Comparison of ENCODE assay signal across 13 mouse cellular contexts in genomic region chr1:58723809-58724405, GRCm38 (mm10). TPM values are rescaled to one million over a fixed set of nuclear protein-coding genes. Genes with fewer than 3 reads are reported as not detected.
A peak's percentile ranks its signal among the peaks of the same experiment; 100 is the strongest.
DNase-seq lines count a peak whose midpoint lies in the region; ATAC-seq and TF ChIP-seq lines count a peak whose summit lies in the region.
"Had no signal": no experiment of that assay in that cellular context is flagged by ENCODE, and none has a peak within 500 bp of the region (broad histone marks: within the 10 kb centered on the region; RNA-seq: fewer than 3 reads in every experiment).

No protein-coding gene starts in this region.

- H3K9ac ChIP-seq in embryonic facial prominence, embryonic 12.5 days = no peak overlapping the region
- H3K9ac ChIP-seq in heart, embryonic 16.5 days (ENCODE audit: low read length) = 0 out of 2 replicates have a peak overlapping the region, but pooled peaks have one; percentile 7

- intact Hi-C loops in left cerebral cortex, postnatal 36 days (cut with DNase I) = no loop called here

- H3K27ac ChIP-seq in embryonic facial prominence, embryonic 12.5 days = no peak overlapping the region; the same call in 1 of the 2 replicates
- H3K27ac ChIP-seq in embryonic facial prominence, embryonic 10.5 days (replicated peaks) = no peak overlapping the region
- peak overlapping the region; percentile 67 for H3K27ac ChIP-seq in kidney, adult 2 months (ENCODE audit: insufficient read depth, low read depth, low read length)
- peak overlapping the region; percentile 1; the same call in 1 of the 2 replicates for H3K27ac ChIP-seq in heart, embryonic 16.5 days (ENCODE audit: low read length)

- no peak for TF ChIP-seq CTCF in kidney, adult 2 months (conservative IDR thresholded peaks at IDR 0.05; ENCODE audit: insufficient read depth, insufficient read length, low read depth, low read length)

- H3K4me3 ChIP-seq in embryonic facial prominence, embryonic 12.5 days = no peak overlapping the region
- no peak overlapping the region for H3K4me3 ChIP-seq in embryonic facial prominence, embryonic 10.5 days
- no peak overlapping the region for H3K4me3 ChIP-seq in kidney, adult 2 months (ENCODE audit: insufficient read depth, low read depth, low read length)
- H3K4me3 ChIP-seq in heart, embryonic 16.5 days (ENCODE audit: low read length) = no peak overlapping the region

- TF ChIP-seq POLR2A in kidney, adult 2 months (IDR thresholded peaks at IDR 0.05; ENCODE audit: low read depth, low read length) = no peak

- no peaks in the 10 kb centered on the region for H3K4me1 ChIP-seq in embryonic facial prominence, embryonic 12.5 days
- peaks cover 14% of the 10 kb centered on the region for H3K4me1 ChIP-seq in embryonic facial prominence, embryonic 10.5 days
- peaks cover 35% of the 10 kb centered on the region for H3K4me1 ChIP-seq in kidney, adult 2 months (ENCODE audit: control insufficient read depth, insufficient read depth, low read length)
- H3K4me1 ChIP-seq in heart, embryonic 16.5 days (ENCODE audit: control insufficient read depth, insufficient read depth, low read length) = peaks cover 18% of the 10 kb centered on the region

- no peaks in the 10 kb centered on the region for H3K27me3 ChIP-seq in embryonic facial prominence, embryonic 12.5 days
- H3K27me3 ChIP-seq in embryonic facial prominence, embryonic 10.5 days (replicated peaks; ENCODE audit: low read depth, poor library complexity, severe bottlenecking) = no peaks in the 10 kb centered on the region
- H3K27me3 ChIP-seq in kidney, adult 2 months (replicated peaks; ENCODE audit: control insufficient read depth, insufficient read depth, low read length) = no peaks in the 10 kb centered on the region
- H3K27me3 ChIP-seq in heart, embryonic 16.5 days (ENCODE audit: control insufficient read depth, insufficient read depth, low read length) = no peaks in the 10 kb centered on the region

- 0 out of 2 replicates have a peak overlapping the region, but pooled peaks have one; percentile 1 for H3K4me2 ChIP-seq in embryonic facial prominence, embryonic 12.5 days (replicated peaks)
- H3K4me2 ChIP-seq in heart, embryonic 16.5 days (ENCODE audit: low read depth, low read length) = peak overlapping the region; percentile 19; the same call in 1 of the 2 replicates

- 55% methylated on average over 7 of the region's 7 CpGs for WGBS in embryonic facial prominence, embryonic 12.5 days
- WGBS in embryonic facial prominence, embryonic 10.5 days = 59% methylated on average over 7 of the region's 7 CpGs
- 30% methylated on average over 7 of the region's 7 CpGs for WGBS in kidney, adult 2 months
- 59% methylated on average over 7 of the region's 7 CpGs for WGBS in heart, embryonic 16.5 days

- no peak for DNase-seq in embryonic facial prominence, embryonic 10.5 days (ENCODE audit: low spot score)
- DNase-seq in kidney, adult 2 months = peak; percentile 43
- no peak for DNase-seq in kidney, postnatal 10 days
- peak; percentile 27 for DNase-seq in 3T3-L1 (ENCODE audit: low read depth, low spot score)
- DNase-seq in left cerebral cortex, postnatal 36 days (ENCODE audit: low spot score in 2 of 2) = no peak
- DNase-seq in frontal cortex, postnatal 36 days (ENCODE audit: low spot score in 2 of 2) = no peak
- DNase-seq: cerebellum, postnatal 36 days; lung, postnatal 4 days; right cerebral cortex, adult 18-20 months had no signal

- peaks cover 31% of the 10 kb centered on the region for H3K36me3 ChIP-seq in embryonic facial prominence, embryonic 12.5 days
- peaks cover 50% of the 10 kb centered on the region for H3K36me3 ChIP-seq in embryonic facial prominence, embryonic 10.5 days (replicated peaks)
- H3K36me3 ChIP-seq in kidney, adult 2 months (ENCODE audit: control insufficient read depth, insufficient read depth, low read length) = peaks cover 12% of the 10 kb centered on the region; the same call in 1 of the 2 replicates
- H3K36me3 ChIP-seq in heart, embryonic 16.5 days (ENCODE audit: control insufficient read depth, insufficient read depth) = peaks cover 8% of the 10 kb centered on the region; the same call in 1 of the 2 replicates

- no peaks in the 10 kb centered on the region for H3K9me3 ChIP-seq in embryonic facial prominence, embryonic 12.5 days
- H3K9me3 ChIP-seq in embryonic facial prominence, embryonic 10.5 days = no peaks in the 10 kb centered on the region
- no peaks in the 10 kb centered on the region for H3K9me3 ChIP-seq in heart, embryonic 16.5 days (replicated peaks; ENCODE audit: control insufficient read depth, low read length)

- no peak for ATAC-seq in embryonic facial prominence, embryonic 12.5 days (ENCODE audit: insufficient number of reproducible peaks, insufficient read depth, low FRiP score, low TSS enrichment)
- no peak for ATAC-seq in heart, embryonic 16.5 days (replicated peaks; ENCODE audit: extremely low read depth, insufficient read depth, low FRiP score)
- ATAC-seq: hindbrain, embryonic 16.5 days had no signal

RNA-seq across cellular contexts. Expression of gene Cflar, which starts 12.6 kb away (rescaled TPM):
- polyA plus RNA-seq in embryonic facial prominence, embryonic 12.5 days (2016; fragmentation: Nextera tagmentation; extraction: Ambion mirVana) = 34.9 and 36.3 TPM in 2 replicates
- 27.3 and 29.7 TPM in 2 replicates for polyA plus RNA-seq in embryonic facial prominence, embryonic 10.5 days (2016; fragmentation: Nextera tagmentation; extraction: Ambion mirVana)
- 65.8 and 71.1 TPM in 2 replicates for polyA plus RNA-seq in kidney, adult 2 months (2012; rRNA removed)
- polyA plus RNA-seq in heart, embryonic 16.5 days (2015; fragmentation: Nextera tagmentation; extraction: Ambion mirVana) = 39.2 and 42.0 TPM in 2 replicates
- total RNA-seq in left cerebral cortex, postnatal 36 days (2021) = 10 to 100 TPM; 24.0 to 34.6 TPM

RNA-seq across cellular contexts. Expression of gene Als2cr12, which starts 28.1 kb away (rescaled TPM):
- polyA plus RNA-seq in embryonic facial prominence, embryonic 12.5 days (2016; fragmentation: Nextera tagmentation; extraction: Ambion mirVana) = not detected in 2 replicates
- not detected in 2 replicates for polyA plus RNA-seq in embryonic facial prominence, embryonic 10.5 days (2016; fragmentation: Nextera tagmentation; extraction: Ambion mirVana)
- polyA plus RNA-seq in kidney, adult 2 months (2012; rRNA removed) = 0.80 and 0.88 TPM in 2 replicates
- not detected in 2 replicates for polyA plus RNA-seq in heart, embryonic 16.5 days (2015; fragmentation: Nextera tagmentation; extraction: Ambion mirVana)
- total RNA-seq in left cerebral cortex, postnatal 36 days (2021) = not detected
- polyA plus RNA-seq: hindbrain, embryonic 16.5 days; stomach, embryonic 14.5 days had no signal

Comparison
In these comparisons a context has a peak if more than half of its experiments do, and no peak if none do; other contexts are left out.
1. DNase-seq: peak in kidney, adult 2 months (single experiment) and 3T3-L1 (single experiment); none in embryonic facial prominence, embryonic 10.5 days (single experiment), kidney, postnatal 10 days (single experiment), left cerebral cortex, postnatal 36 days (0 of 2) and frontal cortex, postnatal 36 days (0 of 2).
2. H3K27ac ChIP-seq: peak in kidney, adult 2 months (single experiment) and heart, embryonic 16.5 days (single experiment); none in embryonic facial prominence, embryonic 12.5 days (single experiment) and embryonic facial prominence, embryonic 10.5 days (single experiment).